Mouse (Mus musculus): ENCODE results near the gene Ngef. TPM values are rescaled to one million over a fixed set of nuclear protein-coding genes. Genes with fewer than 3 reads are reported as not detected.

The Ngef gene
- polyA plus RNA-seq, 1 experiment from 2014 or later: 3.8 TPM

Other genes with a start within 250 kb of the Ngef start
- gene Gigyf2, start 246.9 kb downstream of the Ngef start, polyA plus RNA-seq (2015; fragmentation: Nextera tagmentation; extraction: Ambion mirVana): 45.3 and 50.6 TPM in 2 replicates
- gene Kcnj13, start 179.1 kb downstream of the Ngef start, polyA plus RNA-seq (2015; fragmentation: Nextera tagmentation; extraction: Ambion mirVana): 6.0 and 6.1 TPM in 2 replicates
- not detected in 2 replicates for gene Snorc, start 103.6 kb downstream of the Ngef start, polyA plus RNA-seq (2015; fragmentation: Nextera tagmentation; extraction: Ambion mirVana)
- 2.9 TPM in 2 replicates for gene Neu2, start 64.0 kb downstream of the Ngef start, polyA plus RNA-seq (2015; fragmentation: Nextera tagmentation; extraction: Ambion mirVana)
- 8.7 and 11.8 TPM in 2 replicates for gene Inpp5d, start 46.4 kb upstream of the Ngef start, polyA plus RNA-seq (2015; fragmentation: Nextera tagmentation; extraction: Ambion mirVana)
- 26.2 and 28.9 TPM in 2 replicates for gene Atg16l1, start 182.0 kb upstream of the Ngef start, polyA plus RNA-seq (2015; fragmentation: Nextera tagmentation; extraction: Ambion mirVana)
- 1.2 and 1.3 TPM in 2 replicates for gene Sag, start 229.8 kb upstream of the Ngef start, polyA plus RNA-seq (2015; fragmentation: Nextera tagmentation; extraction: Ambion mirVana)